Mouse (Mus musculus): ENCODE measurements at regions not wholly inside any gene's neighbourhood (a gene's known extent, or its start where the extent isn't known, plus 50 kb on each side); places are given as distances from the start of the nearest gene placed in this dataset.

- no peak for TF ChIP-seq CTCF (IDR thresholded peaks at IDR 0.05; ENCODE audit: borderline replicate concordance, extremely low read depth, insufficient read depth, insufficient read length)
- TF ChIP-seq POLR2A (IDR thresholded peaks at IDR 0.05; ENCODE audit: borderline replicate concordance, extremely low read depth, insufficient read depth, insufficient read length, poor library complexity, severe bottlenecking): no peak
Measured at GRCm38 (mm10) chr15:7723202-7723721, 87.4 kb upstream of the Gdnf start.

Data from brain, embryonic 14.5 days (tissue).